Mouse (Mus musculus) neural tube, embryonic 13.5 days (tissue): ENCODE results near the gene Tmem59. TPM values are rescaled to one million over a fixed set of nuclear protein-coding genes. Genes with fewer than 3 reads are reported as not detected.
A peak's percentile ranks its signal among the peaks of the same experiment; 100 is the strongest.

Experiments
- ATAC-seq: fragments of 200-750 bp; cut with Nextera tagmentation; 2 replicates; pipeline ENCODE4 v1.8.0; 2017; ENCODE audit warnings: low read depth, mild to moderate bottlenecking, moderate TSS enrichment, moderate library complexity
- H3K27ac ChIP-seq: fragments of 300-500 bp; sonication (generic); replicated peaks from 2 replicates; pipeline ENCODE4 v1.5.1; 2015; ENCODE audit warnings: moderate library complexity, mild to moderate bottlenecking, inconsistent platforms
- H3K27me3 ChIP-seq: fragments of 300-500 bp; sonication (generic); 2 replicates; pipeline ENCODE4 v1.6.1; 2015; ENCODE audit warnings: mild to moderate bottlenecking, inconsistent platforms
- H3K36me3 ChIP-seq: fragments of 300-500 bp; sonication (generic); 2 replicates; pipeline ENCODE4 v1.6.1; 2015; ENCODE audit warnings: mild to moderate bottlenecking, inconsistent platforms
- H3K4me1 ChIP-seq: fragments of 300-500 bp; sonication (generic); replicated peaks from 2 replicates; pipeline ENCODE4 v1.6.1; 2015; ENCODE audit warnings: inconsistent platforms
- H3K4me2 ChIP-seq: fragments of 300-500 bp; sonication (generic); 2 replicates; pipeline ENCODE4 v1.6.1; 2015; ENCODE audit warnings: inconsistent platforms, mild to moderate bottlenecking, moderate library complexity
- H3K4me3 ChIP-seq: fragments of 300-500 bp; sonication (generic); 2 replicates; pipeline ENCODE4 v1.5.1; 2015; ENCODE audit warnings: mild to moderate bottlenecking, inconsistent platforms
- H3K9ac ChIP-seq: fragments of 300-500 bp; sonication (generic); 2 replicates; pipeline ENCODE4 v1.6.1; 2015; ENCODE audit warnings: moderate library complexity, mild to moderate bottlenecking, inconsistent platforms
- H3K9me3 ChIP-seq: fragments of 300-500 bp; sonication (generic); 2 replicates; pipeline ENCODE4 v1.6.1; 2016; ENCODE audit warnings: inconsistent platforms
- WGBS: fragments of 180-500 bp; shearing (Covaris S2); methylation state at CpG from one replicate; pipeline ENCODE4 v1.1.7; 2015; 5-methylcytosine and 5-hydroxymethylcytosine counted together
- polyA plus RNA-seq: library from polyadenylated mRNA; unstranded; fragments of >200 nt; fragmentation: Nextera tagmentation; extraction: Ambion mirVana; gene quantifications from 2 replicates; pipeline ENCODE4 v1.2.1, GENCODE M21; 2015

Tmem59 gene
- polyA plus RNA-seq, 1 experiment from 2014 or later = 449 TPM

DNA sequence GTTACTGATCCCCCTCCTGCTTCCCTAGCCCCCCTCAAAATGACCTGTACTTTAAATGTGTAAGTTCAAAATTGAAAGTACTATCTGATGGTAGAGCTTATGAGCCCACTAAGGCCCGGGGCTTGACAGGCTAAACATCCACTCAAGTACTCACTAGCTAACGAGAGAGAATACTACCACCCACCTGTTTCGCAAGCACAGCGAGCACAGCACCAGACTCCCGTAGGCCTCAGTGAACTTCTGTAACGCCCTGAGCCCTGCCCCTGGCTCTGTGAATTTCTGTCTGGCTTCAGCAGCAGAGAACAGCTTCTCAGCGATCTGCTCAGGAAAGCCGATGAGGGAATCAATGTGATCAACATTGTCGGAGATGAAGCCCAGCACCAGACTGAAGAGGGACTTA is 68.9 kb downstream of the Tmem59 start:
- no peak overlapping the region for H3K4me2 ChIP-seq
- H3K27me3 ChIP-seq = no peaks in the 10 kb centered on the region
- H3K9me3 ChIP-seq = no peaks in the 10 kb centered on the region
- H3K36me3 ChIP-seq = peaks cover 17% of the 10 kb centered on the region
- H3K9ac ChIP-seq = no peak overlapping the region
- H3K27ac ChIP-seq = no peak overlapping the region
- H3K4me1 ChIP-seq = peaks cover 55% of the 10 kb centered on the region
- WGBS = 87% methylated on average over 9 of the region's 9 CpGs
- no peak overlapping the region for H3K4me3 ChIP-seq
- no peak for ATAC-seq

DNA sequence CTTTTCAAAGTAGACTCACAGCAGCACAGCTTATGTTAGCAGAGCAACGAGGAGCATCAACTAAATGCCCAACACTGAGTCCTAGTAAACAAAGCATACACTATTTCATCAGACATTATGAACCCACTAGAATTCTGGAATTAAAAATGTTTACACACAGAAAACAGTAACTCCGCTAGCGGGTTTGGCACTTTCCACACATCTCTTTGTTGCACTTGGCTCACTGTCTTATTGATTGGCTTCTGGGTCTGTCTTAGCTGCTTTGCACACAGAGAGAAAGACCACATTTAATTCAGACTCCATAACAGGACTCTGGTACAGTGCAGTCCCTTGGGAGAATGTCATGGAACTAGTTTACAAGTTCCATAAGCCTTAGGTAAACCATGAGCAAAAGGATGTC is 69.9 kb downstream of the Tmem59 start:
- Histone ChIP-seq H3K9me3 (no peaks in the 10 kb centered on the region), H3K4me3 (no peak overlapping the region), H3K27ac (no peak overlapping the region), H3K9ac (no peak overlapping the region), H3K36me3 (peaks cover 10% of the 10 kb centered on the region), H3K4me2 (no peak overlapping the region), H3K27me3 (no peaks in the 10 kb centered on the region), H3K4me1 (peaks cover 61% of the 10 kb centered on the region)
- no peak for ATAC-seq
- WGBS = 89% methylated on average over 3 of the region's 3 CpGs

GRCm38 (mm10) chr4:107249471-107249870 is 71.3 kb downstream of the Tmem59 start:
- H3K27ac ChIP-seq = peak overlapping the region; percentile 46; the same call in 1 of the 2 replicates
- 21% methylated on average over 2 of the region's 2 CpGs for WGBS

GRCm38 (mm10) chr4:107250494-107250893 is 72.3 kb downstream of the Tmem59 start:
- Histone ChIP-seq H3K4me1 (peaks cover 57% of the 10 kb centered on the region), H3K27ac (no peak overlapping the region), H3K36me3 (peaks cover 9% of the 10 kb centered on the region), H3K27me3 (no peaks in the 10 kb centered on the region), H3K4me3 (no peak overlapping the region), H3K9ac (no peak overlapping the region), H3K9me3 (no peaks in the 10 kb centered on the region), H3K4me2 (no peak overlapping the region)
- no peak for ATAC-seq
- 30% methylated on average over 4 of the region's 4 CpGs for WGBS

More at GRCm38 (mm10) chr4:107249471-107249870, 71.3 kb downstream of the Tmem59 start:
- H3K4me3 ChIP-seq = no peak overlapping the region
- ATAC-seq = no peak
- peaks cover 56% of the 10 kb centered on the region for H3K4me1 ChIP-seq
- no peak overlapping the region for H3K4me2 ChIP-seq
- no peaks in the 10 kb centered on the region for H3K27me3 ChIP-seq
- H3K9ac ChIP-seq = 0 out of 2 replicates have a peak overlapping the region, but pooled peaks have one; percentile 17
- peaks cover 9% of the 10 kb centered on the region for H3K36me3 ChIP-seq
- no peaks in the 10 kb centered on the region for H3K9me3 ChIP-seq

Other genes with a start within 250 kb of the Tmem59 start
- 76.9 and 80.9 TPM in 2 replicates for gene Mrpl37, start 111.5 kb upstream of the Tmem59 start, polyA plus RNA-seq
- gene Cyb5rl, start 111.4 kb upstream of the Tmem59 start, polyA plus RNA-seq = 4.5 and 6.9 TPM in 2 replicates
- not detected in 2 replicates for gene Cdcp2, start 81.5 kb upstream of the Tmem59 start, polyA plus RNA-seq
- gene Tceanc2, start 717 bp downstream of the Tmem59 start, polyA plus RNA-seq = 20.5 and 36.9 TPM in 2 replicates
- not detected in 2 replicates for gene Ldlrad1, start 30.8 kb downstream of the Tmem59 start, polyA plus RNA-seq
- 63.5 and 71.5 TPM in 2 replicates for gene Lrrc42, start 75.1 kb downstream of the Tmem59 start, polyA plus RNA-seq
- 47.1 and 51.6 TPM in 2 replicates for gene Hspb11, start 75.2 kb downstream of the Tmem59 start, polyA plus RNA-seq
- gene Dio1, start 128.8 kb downstream of the Tmem59 start, polyA plus RNA-seq = not detected in 2 replicates
- 63.0 and 63.5 TPM in 2 replicates for gene Yipf1, start 136.0 kb downstream of the Tmem59 start, polyA plus RNA-seq
- gene Ndc1, start 189.4 kb downstream of the Tmem59 start, polyA plus RNA-seq = 17.1 and 18.7 TPM in 2 replicates